Mouse (Mus musculus) left cerebral cortex, adult 8-10 months (tissue): Measurements from ENCODE around the gene Srp68. TPM values are rescaled to one million over a fixed set of nuclear protein-coding genes. Genes with fewer than 3 reads are reported as not detected.
"Not testable (repeated sequence)": the region's sequence is repeated elsewhere in the genome, so short reads cannot be mapped to it uniquely, and the experiment has no call there.

Experiments used
- DNase-seq, 2 experiments: peaks; one replicate each; pipeline ENCODE4 v3.0.0; 2022; ENCODE audit warnings: low spot score in 2 of 2
- total RNA-seq, 4 experiments: library from RNA; stranded (reverse); gene quantifications; 2 replicates each; pipeline ENCODE4 v1.2.4; 2022

Gene Srp68
- total RNA-seq, 4 experiments from 2014 or later: 66.5 to 72.8 (median 70.5) TPM

DNA sequence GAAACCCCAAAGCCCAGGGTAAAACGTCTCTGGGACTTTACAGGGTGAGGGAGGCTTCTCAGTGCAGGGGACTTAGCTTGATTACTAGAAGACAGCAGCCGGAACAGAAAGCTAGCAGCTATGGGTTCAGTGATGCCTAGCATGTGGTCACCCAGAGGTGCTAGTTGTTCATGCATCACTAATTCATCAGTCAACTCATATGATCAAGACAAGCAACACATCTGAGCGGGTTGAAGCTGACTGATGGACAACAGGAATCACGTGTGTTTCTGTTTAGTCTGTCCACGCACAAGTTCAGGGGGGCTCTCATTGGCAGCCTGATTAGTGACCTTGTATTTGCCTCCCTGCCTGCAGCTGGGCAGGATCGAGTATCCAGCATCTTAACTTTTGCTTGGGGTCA lies 10.0 kb upstream of the Srp68 start:
- no peak for DNase-seq

DNA sequence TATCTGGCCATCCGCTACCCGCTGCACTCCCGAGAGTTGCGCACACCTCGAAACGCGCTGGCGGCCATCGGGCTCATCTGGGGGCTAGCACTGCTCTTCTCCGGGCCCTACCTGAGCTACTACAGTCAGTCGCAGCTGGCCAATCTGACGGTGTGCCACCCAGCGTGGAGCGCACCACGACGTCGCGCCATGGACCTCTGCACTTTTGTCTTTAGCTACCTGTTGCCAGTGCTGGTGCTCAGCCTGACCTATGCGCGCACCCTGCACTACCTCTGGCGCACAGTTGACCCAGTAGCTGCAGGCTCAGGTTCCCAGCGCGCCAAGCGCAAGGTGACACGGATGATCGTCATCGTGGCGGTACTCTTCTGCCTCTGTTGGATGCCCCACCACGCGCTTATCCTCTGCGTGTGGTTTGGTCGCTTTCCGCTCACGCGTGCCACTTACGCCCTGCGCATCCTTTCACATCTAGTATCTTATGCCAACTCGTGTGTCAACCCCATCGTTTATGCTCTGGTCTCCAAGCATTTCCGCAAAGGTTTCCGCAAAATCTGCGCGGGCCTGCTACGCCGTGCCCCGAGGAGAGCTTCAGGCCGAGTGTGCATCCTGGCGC lies 9.0 kb upstream of the Srp68 start:
- DNase-seq: no peak

DNA sequence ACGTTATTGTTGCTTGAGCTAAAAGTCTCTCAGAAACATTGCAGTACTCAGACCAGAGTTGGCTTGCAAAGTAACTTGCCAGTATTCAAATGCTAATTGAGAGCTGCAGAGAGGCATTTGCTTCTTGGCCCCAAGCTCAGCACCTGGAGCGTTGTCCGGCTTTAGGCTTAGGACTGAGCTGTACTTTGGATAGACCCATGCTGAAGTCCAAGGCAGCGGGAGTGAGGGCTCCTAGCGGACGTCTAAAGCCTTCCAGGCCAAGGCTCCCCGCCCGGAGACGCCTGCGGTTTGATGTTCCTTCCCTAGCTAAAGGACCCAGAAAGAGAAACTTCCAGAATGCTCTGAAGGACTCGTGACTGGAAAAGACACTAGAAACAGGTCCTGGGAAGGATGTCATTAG lies 8.1 kb upstream of the Srp68 start:
- DNase-seq: no peak

DNA sequence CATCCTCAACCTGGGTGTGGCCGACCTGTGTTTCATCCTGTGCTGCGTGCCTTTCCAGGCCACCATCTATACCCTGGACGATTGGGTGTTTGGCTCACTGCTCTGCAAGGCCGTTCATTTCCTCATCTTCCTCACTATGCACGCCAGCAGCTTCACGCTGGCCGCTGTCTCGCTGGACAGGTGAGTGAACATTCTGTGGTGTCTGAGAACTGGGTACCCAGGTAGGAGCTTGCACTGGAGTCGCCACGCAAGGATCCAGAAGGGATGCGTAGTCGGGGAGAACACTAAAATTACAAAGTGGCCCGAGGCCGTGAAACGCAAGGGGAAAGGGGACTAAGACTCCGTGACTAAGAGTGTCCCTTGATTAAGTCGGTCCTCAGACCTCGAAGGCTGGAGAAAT lies 7.7 kb upstream of the Srp68 start:
- no peak for DNase-seq

DNA sequence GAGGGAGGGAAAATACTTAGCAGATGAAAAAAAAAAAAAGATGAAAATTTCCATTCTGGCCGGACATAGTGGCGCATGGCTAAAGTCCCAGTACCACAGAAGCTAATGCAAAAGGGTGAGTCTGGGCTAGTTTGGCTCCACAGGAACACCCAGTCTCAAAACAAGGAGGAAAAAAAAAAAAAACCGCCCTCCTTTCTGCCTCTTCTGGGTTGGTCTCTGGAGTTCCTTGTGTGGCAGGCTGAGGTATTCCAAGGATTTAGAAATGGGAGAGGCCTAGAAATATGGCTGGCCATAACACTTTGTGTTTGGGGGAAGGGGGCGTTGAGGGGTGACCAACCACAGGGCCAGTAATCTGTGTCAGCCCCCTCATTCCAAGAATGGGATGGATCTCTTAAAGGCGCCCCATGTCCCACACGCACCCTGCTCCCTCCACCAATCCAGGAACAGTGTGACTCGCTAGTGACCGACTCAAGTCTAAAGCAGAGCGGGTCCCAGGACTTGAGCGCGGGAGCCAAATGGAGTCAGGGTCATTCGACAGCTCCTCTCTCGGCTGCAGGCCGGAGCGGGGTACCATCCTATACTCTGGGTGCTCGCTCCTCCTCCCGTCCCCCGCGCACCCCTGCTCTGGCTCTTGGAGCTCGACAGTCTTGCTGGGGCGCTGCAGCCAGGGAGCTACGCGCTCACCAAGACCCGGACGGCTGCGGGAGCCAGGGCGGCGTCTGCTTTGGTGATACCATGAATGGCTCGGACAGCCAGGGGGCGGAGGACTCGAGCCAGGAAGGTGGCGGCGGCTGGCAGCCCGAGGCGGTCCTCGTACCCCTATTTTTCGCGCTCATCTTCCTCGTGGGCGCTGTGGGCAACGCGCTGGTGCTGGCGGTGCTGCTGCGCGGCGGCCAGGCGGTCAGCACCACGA lies 7.0 kb upstream of the Srp68 start, which contains the start of gene Galr2:
Galr2 (plus strand) TSS at position 189 of the 913 bp plus-strand sequence.
- no peak for DNase-seq

DNA sequence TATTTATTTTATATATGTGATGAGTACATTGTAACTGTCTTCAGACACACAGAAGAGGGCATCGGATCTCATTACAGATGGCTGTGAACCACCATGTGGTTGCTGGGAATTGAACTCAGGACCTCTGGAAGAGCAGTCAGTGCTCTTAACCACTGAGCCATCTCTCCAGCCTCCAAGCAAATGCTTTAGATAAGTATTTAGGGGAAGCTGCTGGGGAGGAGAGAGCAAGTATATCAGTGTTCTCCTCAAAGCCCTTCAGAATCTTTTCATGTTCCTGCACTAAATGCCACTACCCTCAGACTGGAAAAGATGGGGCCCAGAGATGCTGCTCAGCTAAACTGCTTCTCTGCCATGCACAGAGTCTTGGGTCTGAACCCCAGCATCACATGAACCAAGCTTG lies 3.2 kb upstream of the Srp68 start:
- DNase-seq: not testable (repeated sequence)

DNA sequence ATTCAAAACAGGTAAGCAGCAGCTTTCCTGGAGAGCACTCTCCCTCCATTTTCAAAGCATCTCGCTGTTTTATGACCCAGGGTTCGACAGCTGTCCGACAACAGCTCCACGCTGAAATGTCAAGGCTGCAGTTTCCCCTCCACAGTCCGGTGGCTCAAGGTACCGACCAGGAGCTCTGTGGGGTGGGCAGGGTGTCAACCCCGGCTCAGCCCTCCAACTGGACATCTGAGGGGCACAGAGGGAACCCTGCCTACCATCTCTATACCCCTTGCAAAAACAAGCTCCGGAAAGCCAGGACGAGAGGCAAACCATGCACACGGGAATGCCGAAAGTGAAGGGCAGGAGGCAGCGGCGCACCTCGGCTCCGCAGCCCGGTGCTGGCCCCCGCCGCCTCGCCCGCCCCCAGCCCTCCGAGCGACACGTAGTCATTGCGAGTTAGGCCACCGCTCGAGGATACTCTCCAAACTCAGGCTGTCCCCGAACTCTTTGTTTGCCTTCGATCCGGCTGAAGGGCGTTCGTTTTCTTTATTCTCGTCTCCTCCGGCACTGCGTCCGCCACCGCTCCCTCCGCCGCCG lies 460 bp downstream of the Srp68 start:
- DNase-seq: no peak

DNA sequence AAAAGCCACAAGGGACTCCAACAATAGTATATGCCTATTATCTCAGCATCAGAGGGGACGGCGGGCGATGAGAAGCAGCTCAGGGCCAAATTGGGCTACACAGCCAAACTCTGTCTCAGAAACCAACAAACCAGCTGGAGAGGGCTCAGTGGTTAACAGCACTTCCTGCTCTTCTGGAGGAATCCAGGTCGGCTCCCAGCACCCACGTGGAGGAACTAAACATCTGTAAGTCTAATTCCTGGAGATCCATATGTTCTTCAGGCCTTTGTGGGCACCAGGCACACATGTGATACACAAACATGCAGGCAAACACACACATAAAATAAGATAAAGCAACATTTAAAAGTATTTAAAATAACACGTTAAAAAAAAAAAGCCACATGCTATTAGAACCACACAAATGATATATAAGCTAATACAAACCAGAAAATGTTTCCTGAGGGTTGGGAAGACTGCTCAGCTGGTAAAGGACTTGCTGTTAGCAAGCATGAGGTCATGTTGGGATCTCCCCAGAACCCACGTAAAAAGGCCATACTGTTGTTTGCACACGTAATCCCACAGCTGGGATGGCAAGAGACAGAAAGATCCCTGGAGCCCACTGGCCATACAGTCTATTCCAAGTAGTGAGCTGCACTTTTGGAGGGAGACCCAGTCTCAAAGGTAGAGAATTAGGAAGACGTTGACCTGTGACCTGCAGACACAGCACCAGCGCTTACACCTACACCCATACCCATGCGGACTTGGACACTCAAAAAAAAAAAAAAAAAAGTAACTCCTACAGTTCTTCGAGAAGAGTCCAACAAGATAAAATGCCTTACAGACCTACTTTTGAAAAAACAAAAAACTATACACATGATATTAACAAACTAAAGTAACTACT lies 1.2 kb downstream of the Srp68 start:
- no peak for DNase-seq

DNA sequence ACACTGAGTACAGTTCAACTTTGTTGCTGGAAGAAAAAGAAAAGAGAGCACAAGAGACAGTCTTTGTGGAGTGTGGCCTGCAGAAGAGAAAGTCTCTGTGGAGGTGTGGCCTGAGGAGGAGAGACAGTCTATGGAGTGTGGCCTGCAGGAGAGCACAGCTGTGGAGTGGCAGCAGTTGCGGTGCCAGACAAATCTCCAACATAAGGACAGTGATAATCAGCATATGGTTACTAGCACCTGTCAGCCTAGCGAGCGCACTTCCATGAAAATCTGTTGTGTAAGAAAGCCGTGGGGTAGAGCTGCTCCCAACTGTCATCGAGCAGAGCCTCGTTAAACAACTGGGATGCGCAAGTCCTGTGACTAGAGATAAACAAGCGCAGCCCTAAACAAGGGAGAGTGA lies 4.5 kb downstream of the Srp68 start:
- DNase-seq: no peak

DNA sequence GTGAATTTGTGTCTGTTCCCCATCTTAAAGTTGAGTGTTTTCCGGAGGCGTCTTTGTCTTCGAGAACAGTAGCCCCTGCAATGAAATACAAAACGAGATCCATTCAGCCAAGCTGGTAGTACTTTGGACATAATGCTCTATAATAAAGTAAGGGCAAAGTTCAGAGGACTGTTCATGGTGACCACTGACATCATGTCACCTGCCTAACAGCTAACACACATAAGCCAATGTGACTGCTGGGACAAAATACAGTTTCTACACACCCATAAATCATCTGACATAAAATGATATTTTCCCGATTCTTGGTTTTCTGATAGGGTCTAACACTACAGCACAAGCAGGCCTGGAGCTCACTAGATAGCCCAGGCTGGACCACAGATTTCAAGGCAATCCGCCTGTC lies 5.7 kb downstream of the Srp68 start:
- no peak for DNase-seq

DNA sequence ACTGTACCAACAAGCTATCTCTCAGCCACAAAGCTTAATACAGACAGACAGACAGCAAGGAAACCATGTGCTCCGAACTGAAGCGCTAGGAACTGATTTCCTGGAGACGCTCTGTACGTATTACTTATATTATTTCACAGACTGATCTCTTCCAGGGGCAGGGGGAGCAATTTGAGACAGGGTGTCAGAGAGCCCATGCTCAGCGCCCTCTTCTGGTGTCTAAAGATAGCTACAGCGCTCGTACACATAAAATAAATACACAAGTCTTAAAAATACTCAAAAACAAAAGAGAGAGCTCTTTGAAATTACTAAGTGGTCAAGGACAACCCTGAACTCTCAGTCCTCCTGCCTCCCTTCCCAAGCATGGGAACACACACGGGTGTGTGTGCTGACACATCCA lies 6.4 kb downstream of the Srp68 start:
- DNase-seq: no peak

DNA sequence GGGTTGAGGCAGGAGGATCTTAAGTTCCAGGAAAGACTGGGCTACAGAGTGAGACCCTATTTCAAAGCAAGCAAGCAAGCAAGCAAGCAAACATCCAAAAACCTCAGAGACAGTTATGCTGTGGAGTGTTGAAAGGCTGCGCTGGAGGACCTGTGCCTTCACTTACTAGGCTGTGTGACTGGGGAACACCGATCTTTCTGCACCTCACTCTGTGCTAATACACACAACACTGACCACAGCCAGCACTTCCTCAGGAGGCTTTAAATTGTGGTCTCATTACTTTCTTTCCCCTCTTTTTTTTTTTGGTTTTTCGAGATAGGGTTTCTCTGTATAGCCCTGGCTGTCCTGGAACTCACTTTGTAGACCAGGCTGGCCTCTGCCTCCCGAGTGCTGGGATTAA lies 8.2 kb downstream of the Srp68 start:
- DNase-seq: no peak

DNA sequence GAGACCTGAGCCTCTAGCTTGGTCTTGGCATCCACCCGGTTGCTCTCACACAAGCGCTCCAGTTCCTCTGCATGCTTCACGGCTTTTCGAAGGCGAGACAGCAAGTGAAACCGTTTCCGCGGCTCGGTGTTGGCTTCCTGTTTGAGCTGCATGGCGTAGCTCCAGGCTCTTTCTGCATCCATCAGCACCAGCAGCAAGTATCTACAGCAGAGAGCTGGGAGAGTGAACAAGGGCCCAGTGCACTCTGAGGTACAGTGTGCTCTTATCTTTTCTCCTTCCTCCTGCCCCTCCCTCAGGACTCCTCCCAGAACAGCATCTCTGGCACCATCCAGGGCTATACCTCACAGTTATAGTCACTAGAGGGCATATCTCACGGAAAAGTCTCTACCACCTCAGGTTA lies 8.7 kb downstream of the Srp68 start:
- no peak for DNase-seq

DNA sequence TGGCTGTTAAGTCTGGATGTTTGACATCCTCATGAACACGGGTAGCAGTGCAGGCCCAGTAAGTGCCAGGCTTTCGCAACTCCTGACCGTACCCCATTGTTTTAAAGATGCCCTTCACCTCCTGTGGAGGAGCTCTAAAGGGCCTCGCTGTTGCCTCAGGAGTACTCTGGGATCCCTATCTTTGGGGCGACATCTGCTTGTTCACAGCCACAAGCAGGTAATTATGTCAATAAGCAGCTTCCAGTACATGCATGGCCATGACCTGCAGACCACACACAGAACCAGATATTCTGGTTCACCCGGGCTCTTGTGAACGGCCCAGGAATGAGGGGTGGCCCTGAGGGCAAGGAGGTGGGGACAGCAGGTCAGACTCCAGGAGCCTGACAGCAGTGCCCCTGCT lies 13.8 kb downstream of the Srp68 start:
- no peak for DNase-seq

DNA sequence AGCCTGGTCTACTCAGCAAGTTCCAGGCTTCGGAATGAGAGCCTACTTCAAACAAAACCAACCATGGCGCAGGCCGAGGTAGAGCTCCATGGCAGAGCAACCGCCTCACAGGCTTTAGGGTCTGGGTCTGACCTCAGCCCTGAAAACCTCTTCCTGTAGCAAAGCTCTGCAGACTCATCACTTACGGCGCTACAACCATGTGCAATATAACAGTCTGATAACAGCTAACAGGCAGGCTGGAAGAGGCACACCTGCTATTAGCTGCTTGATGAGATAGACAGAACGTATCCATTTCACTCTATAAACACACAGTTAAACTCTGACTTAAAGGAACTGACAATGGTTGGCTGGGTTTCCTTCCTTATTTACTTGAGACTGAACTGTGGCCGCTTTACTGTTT lies 14.6 kb downstream of the Srp68 start:
- DNase-seq: no peak

DNA sequence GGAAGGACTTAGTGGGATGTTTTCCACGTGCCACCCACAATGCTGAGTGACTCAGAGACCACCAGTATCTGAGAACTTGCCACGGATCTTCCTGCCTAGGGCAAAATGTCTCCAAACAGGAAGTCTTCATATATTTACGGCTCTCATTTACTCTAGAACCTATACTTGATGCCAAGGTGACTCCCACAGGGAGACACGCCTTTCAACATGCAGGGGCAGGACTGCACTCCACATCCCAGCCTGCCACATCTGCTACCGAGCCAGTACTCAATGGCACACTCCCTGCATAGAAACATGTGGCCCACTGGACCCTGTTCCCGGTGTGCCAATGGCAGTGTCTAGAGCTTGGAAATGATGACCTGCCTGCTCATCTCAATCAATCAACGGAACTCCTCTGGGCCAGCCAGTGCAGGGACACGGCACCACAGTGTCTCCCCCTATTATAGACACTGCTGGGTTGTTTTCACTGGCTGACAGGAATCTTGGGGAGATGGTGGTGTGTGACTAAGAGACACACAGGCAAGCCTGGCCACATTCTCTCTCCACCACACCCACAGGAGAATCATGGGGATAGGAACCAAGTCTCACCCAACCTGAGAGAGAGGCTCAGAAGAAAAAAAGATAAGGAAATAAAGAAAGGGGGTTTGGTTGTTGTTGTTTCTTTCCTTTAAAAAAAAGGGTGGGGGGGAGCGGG lies 17.9 kb downstream of the Srp68 start:
- DNase-seq: no peak

DNA sequence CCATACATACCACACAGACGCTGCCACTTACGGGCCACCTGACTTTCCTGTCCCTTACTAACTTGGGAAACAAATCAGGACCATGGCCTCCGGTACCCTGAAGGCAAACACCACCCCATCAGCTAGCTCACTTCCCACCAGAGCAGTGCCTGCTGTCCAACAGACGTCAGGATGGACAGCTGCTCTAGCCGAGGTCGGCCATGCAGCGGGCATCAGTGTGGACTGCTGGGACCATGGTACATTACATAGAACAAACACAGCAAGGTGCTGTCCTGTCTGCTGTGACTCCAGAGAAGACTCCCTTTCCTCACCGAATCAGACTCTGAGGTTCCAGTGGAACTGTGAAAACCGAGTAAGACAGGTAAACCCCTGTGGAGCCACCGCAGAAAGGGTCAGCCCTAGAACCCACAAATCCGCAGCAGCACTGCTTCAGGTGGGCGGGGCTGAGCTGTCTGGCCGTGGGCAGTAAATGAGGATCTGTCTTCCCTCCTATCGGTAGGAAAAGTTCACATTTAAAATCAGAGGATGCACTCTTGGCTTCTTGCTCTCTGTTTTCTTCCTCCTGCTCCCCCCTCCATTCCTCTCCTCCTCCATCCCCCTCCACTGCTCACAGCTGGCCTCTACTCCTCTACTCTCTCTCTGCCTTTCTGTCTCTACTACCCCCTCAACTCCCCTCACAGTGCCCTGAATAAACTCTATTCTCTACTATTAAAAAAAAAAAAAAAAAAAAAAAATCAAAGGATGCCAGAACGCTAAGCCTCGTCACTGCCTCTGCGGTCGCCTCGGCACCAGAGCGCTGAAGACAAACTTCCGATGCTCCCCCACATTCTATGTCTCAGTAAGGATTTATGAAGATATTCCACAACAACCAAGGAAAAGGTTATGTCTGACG lies 18.7 kb downstream of the Srp68 start:
- DNase-seq: no peak

DNA sequence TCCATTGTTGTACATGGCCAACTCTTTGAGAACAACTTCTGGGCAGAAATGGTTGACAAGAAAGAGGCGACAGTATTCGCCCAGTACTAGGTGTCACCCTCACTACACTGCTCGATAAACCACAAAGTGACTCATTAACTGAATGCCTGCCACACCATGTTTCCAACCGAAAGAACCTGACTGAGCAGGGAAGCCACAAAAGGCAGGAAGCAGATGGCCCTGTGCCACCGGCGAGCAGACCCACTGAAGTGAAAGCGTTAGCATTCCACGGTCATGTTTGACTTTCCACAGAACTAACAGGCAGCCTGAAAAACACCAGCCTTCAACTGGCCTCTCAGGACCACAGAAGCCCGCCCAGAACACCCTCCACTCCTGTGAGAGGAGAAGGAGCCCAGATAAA lies 19.4 kb downstream of the Srp68 start:
- DNase-seq: no peak

DNA sequence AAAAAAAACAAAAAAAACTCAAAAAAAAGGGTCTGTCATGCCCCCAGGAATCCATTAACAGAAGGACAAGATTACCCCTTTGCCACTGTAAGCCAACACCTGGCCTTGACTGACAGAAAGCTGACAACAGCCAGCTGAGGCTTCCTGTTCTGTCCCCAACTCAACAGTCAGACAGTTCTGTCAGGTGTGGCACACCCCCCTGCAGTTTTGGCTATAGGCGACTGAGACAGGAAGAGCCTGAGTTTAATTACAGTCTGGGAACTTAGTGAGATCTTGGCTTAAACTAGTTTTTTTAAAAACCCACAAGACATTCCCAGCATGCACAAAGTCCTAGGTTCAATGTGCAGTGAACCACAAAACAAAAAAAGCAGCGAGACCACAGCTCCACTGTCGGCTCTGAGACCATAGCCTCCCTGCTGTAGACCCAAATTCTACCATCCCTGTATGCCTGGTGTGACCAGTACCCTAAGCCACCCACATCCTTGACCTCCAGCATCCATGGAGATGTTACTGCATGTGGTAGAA lies 20.9 kb downstream of the Srp68 start:
- DNase-seq: no peak

DNA sequence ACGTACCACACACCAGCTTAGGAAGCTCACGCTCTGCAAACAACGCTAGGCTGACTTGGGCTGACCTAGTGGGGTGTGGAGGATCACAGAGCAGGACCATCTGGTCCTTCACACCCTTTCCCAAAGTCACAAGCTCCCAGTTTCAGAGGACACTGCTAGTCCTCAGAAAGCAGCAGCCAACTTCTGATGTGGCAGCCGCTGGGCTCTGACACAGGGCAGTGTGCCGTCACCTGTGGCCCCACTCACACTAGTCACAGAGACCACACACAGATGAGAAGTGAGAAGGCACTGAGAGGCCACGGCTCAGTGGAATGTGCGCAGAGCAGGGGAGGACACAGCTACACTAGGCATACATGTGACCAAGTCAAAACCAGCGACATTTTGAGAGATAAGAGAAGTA lies 23.1 kb downstream of the Srp68 start:
- DNase-seq: no peak
